Mouse (Mus musculus) embryonic facial prominence, embryonic 10.5 days (tissue): ENCODE results near the gene Gm3460. TPM values are rescaled to one million over a fixed set of nuclear protein-coding genes. Genes with fewer than 3 reads are reported as not detected.
"Not testable (repeated sequence)": the region's sequence is repeated elsewhere in the genome, so short reads cannot be mapped to it uniquely, and the experiment has no call there.

Source experiments
- DNase-seq: peaks from one replicate; pipeline ENCODE4 v3.0.0-alpha.2; 2017; ENCODE audit warnings: low spot score
- H3K27ac ChIP-seq: fragments of 300-500 bp; sonication (generic); replicated peaks from 2 replicates; pipeline ENCODE4 v1.5.1; 2016; ENCODE audit warnings: mild to moderate bottlenecking
- H3K27me3 ChIP-seq: fragments of 300-500 bp; sonication (generic); replicated peaks from 2 replicates; pipeline ENCODE4 v1.6.1; 2016; ENCODE audit warnings: low read depth, mild to moderate bottlenecking; ENCODE audit not compliant: poor library complexity, severe bottlenecking
- H3K36me3 ChIP-seq: fragments of 300-500 bp; sonication (generic); replicated peaks from 2 replicates; pipeline ENCODE4 v1.6.1; 2016; ENCODE audit warnings: mild to moderate bottlenecking, moderate library complexity
- H3K4me1 ChIP-seq: fragments of 300-500 bp; sonication (generic); 2 replicates; pipeline ENCODE4 v1.6.1; 2016
- H3K4me3 ChIP-seq: fragments of 300-500 bp; sonication (generic); 2 replicates; pipeline ENCODE4 v1.5.1; 2016; ENCODE audit warnings: mild to moderate bottlenecking, moderate library complexity
- H3K9me3 ChIP-seq: fragments of 300-500 bp; sonication (generic); 2 replicates; pipeline ENCODE4 v1.6.1; 2016; ENCODE audit warnings: mild to moderate bottlenecking
- WGBS: fragments of 180-500 bp; shearing (Covaris S2); methylation state at CpG from one replicate; pipeline ENCODE4 v1.1.7; 2016; 5-methylcytosine and 5-hydroxymethylcytosine counted together
- polyA plus RNA-seq: library from polyadenylated mRNA; unstranded; fragments of >200 nt; fragmentation: Nextera tagmentation; extraction: Ambion mirVana; gene quantifications from 2 replicates; pipeline ENCODE4 v1.2.1, GENCODE M21; 2016

The Gm3460 gene
- polyA plus RNA-seq, result not detected in 2 replicates

- H3K4me3 ChIP-seq, H3K36me3 ChIP-seq, DNase-seq, H3K27ac ChIP-seq, H3K9me3 ChIP-seq, H3K4me1 ChIP-seq, H3K27me3 ChIP-seq: not testable (repeated sequence)
- 73% methylated on average over 1 of the region's 2 CpGs for WGBS
Observed at GRCm38 (mm10) chr14:6622318-6622717, at the start of gene Gm3460. Gene Gm3460, minus strand, starts transcription at chr14:6622418.

- H3K4me1 ChIP-seq, DNase-seq, H3K27me3 ChIP-seq, H3K36me3 ChIP-seq, H3K27ac ChIP-seq, H3K4me3 ChIP-seq, H3K9me3 ChIP-seq: not testable (repeated sequence)
- WGBS, result no CpG with 5 or more reads among the region's 1 CpGs
Observed at GRCm38 (mm10) chr14:6606436-6606835, 15.8 kb downstream of the Gm3460 start.

GRCm38 (mm10) chr14:6605004-6605403 is 17.2 kb downstream of the Gm3460 start:
- not testable (repeated sequence) for H3K27me3 ChIP-seq, H3K36me3 ChIP-seq, H3K4me1 ChIP-seq, H3K9me3 ChIP-seq
- DNase-seq, result peak; percentile 77
- Histone ChIP-seq H3K27ac (peak overlapping the region; percentile 57; the same call in 1 of the 2 replicates), H3K4me3 (peak overlapping the region; percentile 54)
- 3% methylated on average over 19 of the region's 20 CpGs for WGBS

- not testable (repeated sequence) for H3K4me1 ChIP-seq, H3K9me3 ChIP-seq, H3K27me3 ChIP-seq, H3K36me3 ChIP-seq
- 6% methylated on average over 18 of the region's 20 CpGs for WGBS
- peak overlapping the region; percentile 57; the same call in 1 of the 2 replicates for H3K27ac ChIP-seq
- peak overlapping the region; percentile 54 for H3K4me3 ChIP-seq
- peak; percentile 32 for DNase-seq
Observed at GRCm38 (mm10) chr14:6604551-6604950, 17.7 kb downstream of the Gm3460 start.

- WGBS, result 18% methylated on average over 1 of the region's 2 CpGs
- H3K27me3 ChIP-seq, DNase-seq, H3K4me1 ChIP-seq, H3K27ac ChIP-seq, H3K4me3 ChIP-seq, H3K36me3 ChIP-seq, H3K9me3 ChIP-seq: not testable (repeated sequence)
Observed at GRCm38 (mm10) chr14:6590513-6590912, 31.7 kb downstream of the Gm3460 start, which contains the start of gene Gm3629. Gene Gm3629, minus strand, starts transcription at chr14:6590613.

Other genes starting within 250 kb of the Gm3460 start
- gene Gm16440, start 232.1 kb downstream of the Gm3460 start, polyA plus RNA-seq, result not detected in 2 replicates
- 1.8 and 2.1 TPM in 2 replicates for gene Gm3591, start 209.9 kb downstream of the Gm3460 start, polyA plus RNA-seq
- not detected in 2 replicates for gene Gm3594, start 177.8 kb downstream of the Gm3460 start, polyA plus RNA-seq
- not detected in 2 replicates for gene Gm8356, start 85.1 kb downstream of the Gm3460 start, polyA plus RNA-seq
- 0.39 TPM in 1 of 2 replicates, not detected in the other for gene Gm3629, start 31.8 kb downstream of the Gm3460 start, polyA plus RNA-seq
- gene Gm10251, start 61.8 kb upstream of the Gm3460 start, polyA plus RNA-seq, result not detected in 2 replicates
- not detected in 2 replicates for gene Gm8050, start 97.8 kb upstream of the Gm3460 start, polyA plus RNA-seq
- 4.9 and 6.1 TPM in 2 replicates for gene Gm3636, start 119.9 kb upstream of the Gm3460 start, polyA plus RNA-seq
- not detected in 2 replicates for gene Gm8362, start 152.0 kb upstream of the Gm3460 start, polyA plus RNA-seq
- gene Gm3642, start 217.9 kb upstream of the Gm3460 start, polyA plus RNA-seq, result 0.09 TPM in 1 of 2 replicates, not detected in the other